Mouse (Mus musculus): Measurements from ENCODE around the gene Rad52. TPM values are rescaled to one million over a fixed set of nuclear protein-coding genes. Genes with fewer than 3 reads are reported as not detected.

Gene Rad52
- polyA plus RNA-seq, 1 experiment = 20.4 TPM

DNA sequence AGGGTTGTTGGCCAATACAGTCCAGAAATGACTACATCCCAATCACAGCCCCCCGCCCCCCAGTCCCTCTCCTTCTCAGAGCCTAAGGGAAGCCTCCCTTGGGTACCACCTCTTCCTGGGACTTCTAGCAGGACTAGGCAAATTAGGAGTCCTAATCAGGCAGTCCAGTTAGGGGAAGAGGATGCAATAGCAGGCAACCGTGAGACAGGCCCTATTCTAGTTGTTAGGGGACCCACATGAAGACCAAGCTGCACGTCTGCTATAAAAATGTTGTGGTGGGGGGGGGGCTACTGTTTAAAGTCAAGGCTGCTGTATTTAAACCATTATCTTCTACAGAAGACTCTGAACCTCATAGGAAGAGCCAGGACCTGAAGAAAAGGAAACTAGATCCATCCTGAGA is 19.6 kb downstream of the Rad52 start:
- 93% methylated on average over 3 of the region's 3 CpGs for WGBS
- Histone ChIP-seq H3K4me1 (ENCODE audit: control insufficient read depth, insufficient read depth, insufficient read length) (peaks cover 5% of the 10 kb centered on the region; the same call in 1 of the 2 replicates), H3K36me3 (ENCODE audit: control insufficient read depth, insufficient read depth, low read length) (peaks cover 38% of the 10 kb centered on the region), H3K27me3 (ENCODE audit: control insufficient read depth, insufficient read depth, low read length) (no peaks in the 10 kb centered on the region), H3K27ac (ENCODE audit: insufficient read depth, low read length) (no peak overlapping the region), H3K4me3 (ENCODE audit: extremely low read depth, insufficient read depth, insufficient read length) (no peak overlapping the region)
- TF ChIP-seq POLR2A (IDR thresholded peaks at IDR 0.05; ENCODE audit: low read depth, low read length) = no peak
- no peak for TF ChIP-seq CTCF (IDR thresholded peaks at IDR 0.05; ENCODE audit: extremely low read depth, insufficient read depth, insufficient read length, insufficient replicate concordance)
- no peak for DNase-seq (ENCODE audit: low read depth in 1 of 2, low spot score in 2 of 2)

DNA sequence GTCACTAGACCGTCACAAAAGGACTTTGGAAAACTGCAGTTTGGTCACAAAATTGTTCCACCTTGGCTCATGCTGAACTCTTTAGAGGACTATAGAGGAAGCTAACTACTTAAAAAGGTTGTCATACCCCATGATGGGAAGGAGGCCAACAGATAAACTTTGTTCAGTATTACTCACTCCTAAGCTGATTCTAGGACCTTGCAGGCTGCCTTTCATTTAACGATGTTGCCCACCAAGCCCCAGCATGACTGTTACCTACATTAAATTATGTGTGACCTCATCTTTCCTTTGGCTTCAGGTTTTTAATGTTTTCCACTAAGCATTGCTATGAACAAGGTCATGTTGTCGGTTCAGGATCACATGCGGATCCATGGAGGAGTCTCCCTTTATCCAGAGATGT is 20.0 kb downstream of the Rad52 start:
- peaks cover 38% of the 10 kb centered on the region for H3K36me3 ChIP-seq (ENCODE audit: control insufficient read depth, insufficient read depth, low read length)
- DNase-seq (ENCODE audit: low read depth in 1 of 2, low spot score in 2 of 2) = no peak
- no peak overlapping the region for H3K27ac ChIP-seq (ENCODE audit: insufficient read depth, low read length)
- TF ChIP-seq CTCF (IDR thresholded peaks at IDR 0.05; ENCODE audit: extremely low read depth, insufficient read depth, insufficient read length, insufficient replicate concordance) (no peak), POLR2A (IDR thresholded peaks at IDR 0.05; ENCODE audit: low read depth, low read length) (no peak)
- H3K4me1 ChIP-seq (ENCODE audit: control insufficient read depth, insufficient read depth, insufficient read length) = peaks cover 5% of the 10 kb centered on the region; the same call in 1 of the 2 replicates
- H3K4me3 ChIP-seq (ENCODE audit: extremely low read depth, insufficient read depth, insufficient read length) = no peak overlapping the region
- H3K27me3 ChIP-seq (ENCODE audit: control insufficient read depth, insufficient read depth, low read length) = no peaks in the 10 kb centered on the region
- WGBS = 95% methylated on average over 4 of the region's 4 CpGs

DNA sequence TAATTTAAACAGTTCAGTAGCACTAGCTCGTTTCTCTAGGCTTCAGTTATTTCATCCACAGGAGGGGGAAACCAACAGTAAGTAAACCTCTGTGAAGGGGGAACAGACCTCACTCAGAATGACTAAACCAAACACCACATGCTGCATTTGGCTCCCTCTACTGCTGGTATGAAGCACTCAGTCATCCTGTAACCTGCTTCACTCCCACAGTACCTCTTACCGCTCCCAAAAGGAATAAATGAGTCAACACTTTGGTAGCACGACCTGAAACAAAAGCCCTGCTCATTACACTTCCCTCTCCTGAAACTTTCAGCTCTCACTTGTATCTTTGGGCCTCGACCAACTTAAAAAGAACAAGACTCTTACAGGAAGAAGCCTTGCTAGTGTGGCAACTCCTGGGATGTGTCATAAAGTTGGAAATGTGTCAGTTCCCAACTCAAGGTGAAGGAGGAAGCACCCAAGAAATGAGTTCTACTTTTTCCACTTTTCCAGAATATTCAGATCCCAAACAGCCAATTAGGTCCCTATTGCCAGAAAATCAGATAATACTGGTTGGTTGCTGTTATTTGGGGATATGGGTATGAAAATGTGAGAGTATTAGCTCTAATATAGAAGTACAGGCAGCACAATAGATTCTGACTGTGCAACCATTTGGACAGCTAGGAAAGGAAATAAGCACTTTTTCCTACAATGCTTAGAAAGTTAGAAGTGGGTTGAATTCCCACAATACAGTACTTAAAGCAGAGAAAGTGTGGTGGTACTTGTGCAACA is 21.9 kb downstream of the Rad52 start:
- DNase-seq (ENCODE audit: low read depth in 1 of 2, low spot score in 2 of 2) = no peak
- no peaks in the 10 kb centered on the region for H3K4me1 ChIP-seq (ENCODE audit: control insufficient read depth, insufficient read depth, insufficient read length)
- WGBS = 68% methylated on average over 4 of the region's 4 CpGs
- H3K27ac ChIP-seq (ENCODE audit: insufficient read depth, low read length) = no peak overlapping the region
- no peaks in the 10 kb centered on the region for H3K27me3 ChIP-seq (ENCODE audit: control insufficient read depth, insufficient read depth, low read length)
- H3K4me3 ChIP-seq (ENCODE audit: extremely low read depth, insufficient read depth, insufficient read length) = no peak overlapping the region
- peaks cover 40% of the 10 kb centered on the region for H3K36me3 ChIP-seq (ENCODE audit: control insufficient read depth, insufficient read depth, low read length)
- TF ChIP-seq CTCF (IDR thresholded peaks at IDR 0.05; ENCODE audit: extremely low read depth, insufficient read depth, insufficient read length, insufficient replicate concordance) (no peak), POLR2A (IDR thresholded peaks at IDR 0.05; ENCODE audit: low read depth, low read length) (no peak)

Other genes starting within 250 kb of the Rad52 start
- gene Erc1, start 54.5 kb upstream of the Rad52 start, polyA plus RNA-seq (2012; rRNA removed) = 3.0 TPM in 2 replicates
- gene Wnk1, start 136.0 kb downstream of the Rad52 start, polyA plus RNA-seq (2012; rRNA removed) = 77.7 and 89.0 TPM in 2 replicates
- gene Ninj2, start 190.7 kb downstream of the Rad52 start, polyA plus RNA-seq (2012; rRNA removed) = 0.19 TPM in 2 replicates